Mouse (Mus musculus): ENCODE data around the gene D330045A20Rik. TPM values are rescaled to one million over a fixed set of nuclear protein-coding genes. Genes with fewer than 3 reads are reported as not detected.
"Not testable (repeated sequence)": the region's sequence is repeated elsewhere in the genome, so short reads cannot be mapped to it uniquely, and the experiment has no call there.

Gene D330045A20Rik
- total RNA-seq, 2 experiments from 2014 or later, result 0.30 to 0.42 TPM

GRCm38 (mm10) chrX:139570054-139570453 is 89.9 kb downstream of the D330045A20Rik start:
- no peak for DNase-seq (ENCODE audit: low spot score in 2 of 2)

DNA sequence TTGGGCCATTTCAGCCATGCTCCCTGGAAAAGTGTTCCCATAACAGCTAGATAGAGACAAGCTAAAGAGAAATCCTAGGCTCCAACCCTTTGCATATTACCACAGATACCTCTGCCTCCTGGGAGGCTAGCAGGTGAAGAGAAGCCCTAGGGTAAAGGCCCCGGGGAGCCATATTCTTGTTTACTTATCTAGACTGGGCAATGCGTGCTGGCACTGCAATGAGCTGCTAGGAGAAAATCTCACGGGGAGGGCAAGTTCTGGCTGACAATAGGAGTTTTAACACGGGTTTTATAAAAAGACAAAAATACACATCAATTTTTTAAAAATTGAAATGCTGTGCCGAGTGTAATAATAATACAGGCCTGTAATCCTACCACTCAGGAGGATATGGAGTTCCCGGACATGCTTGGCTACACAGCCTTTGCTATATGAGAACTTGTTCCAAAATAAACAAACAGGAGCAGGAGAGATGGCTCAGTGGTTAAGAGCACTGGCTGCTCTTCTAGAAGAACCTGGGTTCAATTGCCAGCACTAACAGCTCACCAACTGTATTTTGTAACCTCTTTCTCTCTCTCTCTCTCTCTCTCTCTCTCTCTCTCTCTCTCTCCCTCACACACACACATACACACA is 98.6 kb downstream of the D330045A20Rik start:
- no peak for DNase-seq (ENCODE audit: low spot score in 2 of 2)

DNA sequence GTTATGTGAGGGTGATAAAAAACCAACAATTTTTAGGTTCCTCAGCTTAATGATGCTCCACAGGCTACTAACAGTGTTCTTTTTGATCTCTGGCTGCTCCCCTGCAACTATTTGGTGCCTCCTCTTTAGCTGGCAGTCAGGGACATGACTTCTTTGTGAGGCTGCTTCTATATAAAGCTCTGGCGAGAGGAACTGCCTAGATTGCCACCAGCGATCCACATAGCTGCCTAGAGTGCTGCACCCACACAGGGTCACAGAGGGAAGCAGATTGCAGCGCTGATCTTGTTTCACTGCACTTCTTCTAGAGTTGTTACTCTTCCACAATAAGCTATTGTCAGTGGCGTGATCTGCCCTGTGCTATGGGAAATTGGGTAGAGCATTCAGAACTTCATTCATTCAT is 103.4 kb downstream of the D330045A20Rik start:
- no peak for DNase-seq (ENCODE audit: low spot score in 2 of 2)

DNA sequence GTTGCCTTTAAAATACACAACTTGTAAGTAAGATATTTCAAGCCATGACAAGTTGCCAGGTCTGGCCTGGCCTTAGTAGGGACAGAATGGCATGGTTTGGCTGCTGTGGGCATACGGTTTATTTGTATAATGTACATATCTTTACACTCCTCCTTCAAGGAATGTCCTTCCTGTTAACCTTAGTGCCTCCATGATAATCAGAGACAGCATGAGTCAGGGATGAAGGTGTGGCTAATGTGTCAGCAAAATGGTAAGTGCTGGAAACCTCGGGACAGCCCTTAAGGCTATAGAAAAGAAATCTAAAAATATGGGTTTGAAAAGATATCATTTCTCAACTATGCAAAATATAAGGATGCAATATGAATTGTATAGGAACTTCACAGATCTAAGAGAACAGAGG is 106.5 kb downstream of the D330045A20Rik start:
- not testable (repeated sequence) for DNase-seq (ENCODE audit: low spot score in 2 of 2)

GRCm38 (mm10) chrX:139596404-139596803 is 116.2 kb downstream of the D330045A20Rik start:
- DNase-seq (ENCODE audit: low spot score in 2 of 2), result no peak

Other genes starting within 250 kb of the D330045A20Rik start
- not detected for gene Trap1a, start 146.7 kb upstream of the D330045A20Rik start, total RNA-seq (2021)
- 10 to 100 TPM; 28.3 to 34.4 TPM for gene Rnf128, start 82.9 kb downstream of the D330045A20Rik start, total RNA-seq (2021)
- 10 to 100 TPM; 11.9 to 12.5 TPM for gene Tbc1d8b, start 204.6 kb downstream of the D330045A20Rik start, total RNA-seq (2021)
- not detected for gene Gm15013, start 234.1 kb downstream of the D330045A20Rik start, total RNA-seq (2021)

Data from layer of hippocampus, adult 18-20 months (tissue).